Mouse (Mus musculus): Measurements from ENCODE around the gene Mlf2.

GRCm38 (mm10) chr6:124966466-124967118, 35.4 kb downstream of the Mlf2 start:
- no peak for TF ChIP-seq FLI1 (IDR thresholded peaks at IDR 0.05; ENCODE audit: low read length)
- TF ChIP-seq GATA1 (IDR thresholded peaks at IDR 0.05; ENCODE audit: borderline replicate concordance, low read length), result no peak
